Mouse (Mus musculus): ENCODE results near the gene Phrf1. TPM values are rescaled to one million over a fixed set of nuclear protein-coding genes. Genes with fewer than 3 reads are reported as not detected.

Phrf1 gene
- total RNA-seq (2014; rRNA removed) (50.2 and 53.8 TPM in 2 replicates), polyA plus RNA-seq (2015; fragmentation: Nextera tagmentation; extraction: Ambion mirVana) (26.1 and 35.8 TPM in 2 replicates)

DNA sequence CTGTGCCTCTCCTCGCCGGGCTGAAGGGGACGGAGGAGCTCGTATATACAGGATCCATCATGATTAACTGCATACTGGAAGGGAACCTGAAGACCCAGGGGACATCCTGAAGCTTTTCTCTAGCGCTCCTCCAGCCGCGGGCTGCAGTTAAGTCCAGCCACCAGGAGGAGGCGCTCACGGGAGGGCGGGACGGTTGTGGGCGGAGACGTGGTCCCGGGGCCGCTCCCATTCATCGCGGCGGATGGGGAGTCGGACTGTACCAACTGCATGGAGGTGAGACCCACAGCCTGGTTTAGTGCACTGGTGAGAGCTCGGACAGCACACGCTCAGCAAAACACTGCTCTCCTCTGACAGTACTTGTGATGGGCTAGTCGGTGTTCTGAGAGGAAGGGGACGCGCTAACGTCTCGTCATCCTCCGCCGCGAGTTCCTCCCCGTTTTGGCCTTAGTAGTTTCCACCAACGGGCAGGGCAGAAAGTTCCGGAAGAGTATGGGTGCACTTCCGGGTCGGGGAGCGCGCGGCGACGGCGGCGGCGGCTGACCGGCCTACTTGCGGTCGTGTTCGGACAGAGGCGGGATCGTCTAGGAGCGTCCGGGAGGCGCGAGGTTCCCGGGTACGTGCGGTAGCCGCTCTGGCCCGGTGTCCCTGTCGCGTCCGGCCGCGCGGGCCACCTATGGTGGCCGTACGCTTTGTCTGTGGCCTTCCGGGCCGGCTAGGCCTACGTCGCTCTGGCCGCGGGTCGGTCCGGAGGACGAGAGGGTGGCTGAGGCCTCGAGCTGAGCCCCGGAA is at the start of gene Phrf1:
Gene Phrf1 (plus strand): TSS at position 506 of the 789 bp plus-strand sequence.
- Histone ChIP-seq H3K4me2 (ENCODE audit: low read depth) (peak within 1 kb of the TSS; percentile 62), H3K27ac (ENCODE audit: low read depth, low read length) (peak within 1 kb of the TSS; percentile 97), H3K9me3 (ENCODE audit: low read length) (no peaks in the 10 kb centered on the region), H3K4me3 (ENCODE audit: low read depth, low read length) (peak within 1 kb of the TSS; percentile 95), H3K9ac (peak within 1 kb of the TSS; percentile 93), H3K36me3 (ENCODE audit: insufficient read depth) (peaks cover 28% of the 10 kb centered on the region), H3K4me1 (ENCODE audit: insufficient read depth) (peaks cover 12% of the 10 kb centered on the region), H3K27me3 (ENCODE audit: insufficient read depth, low read length) (no peaks in the 10 kb centered on the region)
- peak; percentile 99 for TF ChIP-seq CTCF (IDR thresholded peaks at IDR 0.05; ENCODE audit: low read depth)
- peak; percentile 95 for ATAC-seq
- peak; percentile 97 for DNase-seq
- under 1% methylated on average over 76 of the region's 76 CpGs for WGBS

DNA sequence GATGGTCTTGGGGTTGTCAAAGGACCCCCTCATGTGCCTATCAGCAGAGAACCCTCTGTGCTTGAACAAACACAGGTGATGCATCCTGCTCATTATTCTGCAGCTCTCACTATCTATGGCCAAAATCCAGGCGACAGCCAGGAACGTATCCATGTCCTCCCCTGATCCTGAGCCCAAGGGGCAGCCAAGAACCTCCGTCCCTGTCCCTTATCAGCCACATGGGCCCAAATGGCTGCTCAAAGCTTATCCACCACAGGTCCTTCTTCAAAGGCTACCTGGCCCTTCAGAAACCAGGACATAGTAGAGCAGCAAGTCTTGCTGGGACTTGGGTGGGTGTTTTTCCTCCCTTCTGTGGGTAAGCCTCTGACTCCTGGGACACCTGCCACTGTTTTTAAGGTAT is 40.4 kb upstream of the Phrf1 start:
- Histone ChIP-seq H3K9me3 (ENCODE audit: low read length) (no peaks in the 10 kb centered on the region), H3K4me3 (ENCODE audit: low read depth, low read length) (no peak overlapping the region), H3K4me1 (ENCODE audit: insufficient read depth) (peaks cover 7% of the 10 kb centered on the region; the same call in 1 of the 2 replicates), H3K27me3 (ENCODE audit: insufficient read depth, low read length) (no peaks in the 10 kb centered on the region), H3K27ac (ENCODE audit: low read depth, low read length) (no peak overlapping the region), H3K4me2 (ENCODE audit: low read depth) (no peak overlapping the region), H3K9ac (no peak overlapping the region), H3K36me3 (ENCODE audit: insufficient read depth) (peaks cover 35% of the 10 kb centered on the region)
- 82% methylated on average over 3 of the region's 3 CpGs for WGBS
- TF ChIP-seq CTCF (IDR thresholded peaks at IDR 0.05; ENCODE audit: low read depth) = no peak
- ATAC-seq (no peak), DNase-seq (no peak)

DNA sequence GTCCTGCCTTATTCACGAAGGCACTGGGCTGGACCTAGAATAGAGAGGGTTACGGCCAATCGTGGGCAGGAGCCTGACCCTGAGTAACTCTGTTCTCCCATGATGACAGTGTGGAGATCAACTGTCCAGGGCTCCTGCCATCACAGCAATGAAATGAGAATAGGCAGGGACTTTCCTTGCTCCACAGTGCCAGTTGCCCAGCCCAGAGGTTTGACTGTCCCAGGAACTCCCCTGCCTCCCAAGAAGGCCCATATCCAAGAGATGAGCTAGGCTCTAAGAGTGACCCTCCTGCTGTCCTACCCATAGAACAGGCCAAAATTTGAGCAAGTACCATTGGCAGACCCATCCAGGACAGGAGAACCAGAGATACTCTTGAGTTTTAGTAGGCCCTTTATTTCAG is 39.9 kb upstream of the Phrf1 start:
- H3K4me3 ChIP-seq (ENCODE audit: low read depth, low read length) = no peak overlapping the region
- H3K27ac ChIP-seq (ENCODE audit: low read depth, low read length) = no peak overlapping the region
- 93% methylated on average over 3 of the region's 3 CpGs for WGBS
- H3K9ac ChIP-seq = no peak overlapping the region
- no peak for TF ChIP-seq CTCF (IDR thresholded peaks at IDR 0.05; ENCODE audit: low read depth)
- H3K4me2 ChIP-seq (ENCODE audit: low read depth) = no peak overlapping the region
- peaks cover 35% of the 10 kb centered on the region for H3K36me3 ChIP-seq (ENCODE audit: insufficient read depth)
- no peaks in the 10 kb centered on the region for H3K27me3 ChIP-seq (ENCODE audit: insufficient read depth, low read length)
- DNase-seq (no peak), ATAC-seq (no peak)
- H3K9me3 ChIP-seq (ENCODE audit: low read length) = no peaks in the 10 kb centered on the region
- peaks cover 7% of the 10 kb centered on the region; the same call in 1 of the 2 replicates for H3K4me1 ChIP-seq (ENCODE audit: insufficient read depth)

GRCm38 (mm10) chr7:141190220-141190619 is 38.4 kb upstream of the Phrf1 start:
- Histone ChIP-seq H3K36me3 (ENCODE audit: insufficient read depth) (peaks cover 35% of the 10 kb centered on the region), H3K27ac (ENCODE audit: low read depth, low read length) (no peak overlapping the region), H3K4me3 (ENCODE audit: low read depth, low read length) (no peak overlapping the region), H3K27me3 (ENCODE audit: insufficient read depth, low read length) (no peaks in the 10 kb centered on the region), H3K9me3 (ENCODE audit: low read length) (no peaks in the 10 kb centered on the region), H3K4me1 (ENCODE audit: insufficient read depth) (peaks cover 9% of the 10 kb centered on the region), H3K4me2 (ENCODE audit: low read depth) (no peak overlapping the region), H3K9ac (no peak overlapping the region)
- TF ChIP-seq CTCF (IDR thresholded peaks at IDR 0.05; ENCODE audit: low read depth) = no peak
- DNase-seq = no peak
- WGBS = 95% methylated on average over 3 of the region's 3 CpGs
- no peak for ATAC-seq

DNA sequence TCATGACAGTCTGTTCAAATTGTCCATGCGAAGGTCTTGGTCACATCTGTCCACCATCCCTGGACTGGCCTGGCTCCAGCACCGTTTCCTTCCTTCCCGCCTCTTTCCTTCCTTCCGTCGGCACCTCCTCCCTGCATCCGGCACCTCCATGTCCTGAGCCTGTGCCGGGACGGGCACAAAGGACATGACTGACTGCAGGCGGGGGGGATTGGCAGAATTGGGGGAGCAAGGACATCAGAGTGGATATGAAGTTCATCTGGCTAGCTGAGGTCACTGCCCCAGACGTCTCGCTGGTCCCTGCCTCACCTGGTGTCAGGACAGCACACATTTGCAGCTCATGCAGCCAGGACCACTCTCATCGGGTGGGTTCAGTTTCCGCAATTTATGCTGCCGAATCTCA is 37.5 kb upstream of the Phrf1 start:
- no peak for DNase-seq
- no peak overlapping the region for H3K27ac ChIP-seq (ENCODE audit: low read depth, low read length)

DNA sequence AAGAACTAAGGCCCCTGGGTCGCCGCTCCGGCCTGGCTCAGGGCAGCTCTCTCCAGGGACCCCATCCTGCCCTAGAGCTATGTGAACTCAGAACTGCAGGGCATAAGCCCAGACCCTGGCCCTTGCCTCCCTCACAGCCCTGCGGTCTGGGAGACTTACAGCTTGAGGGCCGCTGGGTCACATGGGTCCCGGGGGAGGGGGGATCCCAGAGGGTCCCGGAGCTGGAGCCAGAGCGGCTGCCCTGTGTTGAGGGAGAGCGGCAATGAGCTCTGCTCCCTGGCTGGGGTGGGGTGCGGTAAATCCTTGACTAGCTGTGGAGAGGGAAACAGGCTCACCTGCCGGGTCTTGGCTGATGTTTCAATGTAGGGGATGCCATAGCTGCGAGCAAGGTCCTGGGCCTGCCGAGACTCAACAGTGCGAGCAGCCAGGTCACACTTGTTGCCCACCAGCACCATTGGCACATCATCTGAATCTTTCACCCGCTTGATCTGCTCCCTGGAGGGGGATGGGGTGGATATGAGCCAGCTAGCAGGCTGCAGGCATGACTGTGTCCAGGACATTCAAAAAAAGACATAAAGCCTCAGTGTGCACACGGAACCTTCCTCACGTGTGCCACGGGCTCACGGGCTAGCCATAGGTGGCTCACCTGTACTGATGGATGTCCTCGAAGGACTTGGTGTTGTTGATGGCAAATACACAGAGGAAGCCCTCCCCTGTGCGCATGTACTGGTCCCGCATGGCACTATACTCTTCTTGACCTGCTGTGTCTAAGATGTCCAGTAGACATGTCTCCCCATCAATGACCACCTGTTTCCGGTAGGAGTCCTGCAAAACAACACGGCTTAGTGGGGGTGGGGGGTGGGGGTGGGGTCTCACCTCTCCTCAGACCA is 36.5 kb upstream of the Phrf1 start:
- Histone ChIP-seq H3K27ac (ENCODE audit: low read depth, low read length) (no peak overlapping the region), H3K4me3 (ENCODE audit: low read depth, low read length) (peak overlapping the region; percentile 97; the same call in 1 of the 2 replicates)
- DNase-seq = no peak

More for the DNA sequence above, 37.5 kb upstream of the Phrf1 start:
- H3K4me2 ChIP-seq (ENCODE audit: low read depth) = no peak overlapping the region
- no peak for TF ChIP-seq CTCF (IDR thresholded peaks at IDR 0.05; ENCODE audit: low read depth)
- H3K27me3 ChIP-seq (ENCODE audit: insufficient read depth, low read length) = no peaks in the 10 kb centered on the region
- no peak for ATAC-seq
- no peak overlapping the region for H3K4me3 ChIP-seq (ENCODE audit: low read depth, low read length)
- WGBS = 89% methylated on average over 14 of the region's 14 CpGs
- peaks cover 12% of the 10 kb centered on the region for H3K4me1 ChIP-seq (ENCODE audit: insufficient read depth)
- no peak overlapping the region for H3K9ac ChIP-seq
- H3K36me3 ChIP-seq (ENCODE audit: insufficient read depth) = peaks cover 35% of the 10 kb centered on the region
- no peaks in the 10 kb centered on the region for H3K9me3 ChIP-seq (ENCODE audit: low read length)

More for the DNA sequence above, 36.5 kb upstream of the Phrf1 start:
- 90% methylated on average over 24 of the region's 24 CpGs for WGBS
- no peak for ATAC-seq
- Histone ChIP-seq H3K4me1 (ENCODE audit: insufficient read depth) (peaks cover 12% of the 10 kb centered on the region), H3K36me3 (ENCODE audit: insufficient read depth) (peaks cover 35% of the 10 kb centered on the region), H3K9me3 (ENCODE audit: low read length) (no peaks in the 10 kb centered on the region), H3K9ac (no peak overlapping the region; the same call in 1 of the 2 replicates), H3K27me3 (ENCODE audit: insufficient read depth, low read length) (no peaks in the 10 kb centered on the region), H3K4me2 (ENCODE audit: low read depth) (peak overlapping the region; percentile 99)
- no peak for TF ChIP-seq CTCF (IDR thresholded peaks at IDR 0.05; ENCODE audit: low read depth)
